Mouse (Mus musculus) ZHBTc4 (cell line): ENCODE measurements around the gene Cbarp.

Experiments
- DNase-seq: peaks from one replicate; pipeline ENCODE4 v3.0.0-alpha.2; 2011; ENCODE audit warnings: low read depth, low spot score

Gene Cbarp

DNA sequence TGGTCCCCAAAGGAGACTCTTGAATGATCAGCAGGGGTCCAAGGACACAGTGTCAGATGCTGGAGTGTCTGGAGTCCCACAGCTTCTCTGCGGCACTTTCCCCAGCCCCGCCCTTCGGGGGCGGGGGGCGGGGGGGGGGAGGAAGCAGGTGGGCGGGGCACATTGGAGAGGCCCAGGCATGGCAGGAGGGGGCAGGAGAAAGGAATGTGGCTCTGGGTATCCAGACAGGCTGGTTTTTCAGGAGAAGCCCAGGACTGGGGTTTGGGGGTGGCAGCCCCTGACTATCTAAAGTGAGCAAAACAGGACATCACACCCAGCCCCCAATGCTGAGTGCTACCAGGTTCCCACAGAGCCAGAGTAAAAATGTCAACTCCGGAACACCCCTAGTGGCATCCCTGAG is 43.4 kb downstream of the Cbarp start:
- DNase-seq: peak; percentile 53

DNA sequence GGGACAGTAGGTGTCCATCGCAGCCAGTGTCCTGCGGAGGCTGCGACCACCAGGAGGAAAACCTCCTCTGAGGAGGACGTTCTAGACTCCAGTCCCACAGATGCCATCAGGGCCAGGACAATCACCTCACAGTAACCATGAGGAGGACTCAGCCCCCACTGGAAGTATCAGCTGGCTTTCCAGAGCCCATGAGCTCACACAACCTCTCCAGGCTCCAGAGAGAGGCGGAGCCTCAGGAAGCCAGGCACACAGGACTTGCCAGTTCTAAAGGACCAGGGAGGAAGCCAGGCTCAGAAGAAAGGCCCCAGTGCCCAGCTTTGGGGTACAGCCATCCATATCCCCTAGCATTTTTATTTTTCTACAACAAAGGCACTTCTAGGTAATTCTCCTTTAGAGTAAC is 45.1 kb downstream of the Cbarp start:
- DNase-seq: no peak

DNA sequence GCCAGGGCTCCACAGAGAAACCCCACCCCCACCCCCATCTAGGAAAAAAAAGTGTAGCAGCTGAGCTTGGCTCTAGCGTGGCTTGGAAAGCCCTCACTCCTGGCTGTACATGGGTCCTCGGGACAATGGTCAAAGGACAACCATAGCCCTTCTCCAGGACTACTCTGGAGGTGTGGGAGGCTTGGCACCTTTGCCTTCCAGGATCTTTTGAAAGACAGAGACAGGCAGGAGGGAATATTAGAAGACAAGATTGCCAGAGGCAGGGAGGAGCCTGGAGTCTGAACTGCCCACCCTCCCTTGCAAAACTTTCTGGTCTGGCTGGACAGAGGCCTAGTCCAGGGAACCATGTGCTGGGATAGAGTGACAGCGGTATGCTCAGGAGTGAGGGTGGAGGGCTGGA is 46.0 kb downstream of the Cbarp start:
- DNase-seq: no peak

DNA sequence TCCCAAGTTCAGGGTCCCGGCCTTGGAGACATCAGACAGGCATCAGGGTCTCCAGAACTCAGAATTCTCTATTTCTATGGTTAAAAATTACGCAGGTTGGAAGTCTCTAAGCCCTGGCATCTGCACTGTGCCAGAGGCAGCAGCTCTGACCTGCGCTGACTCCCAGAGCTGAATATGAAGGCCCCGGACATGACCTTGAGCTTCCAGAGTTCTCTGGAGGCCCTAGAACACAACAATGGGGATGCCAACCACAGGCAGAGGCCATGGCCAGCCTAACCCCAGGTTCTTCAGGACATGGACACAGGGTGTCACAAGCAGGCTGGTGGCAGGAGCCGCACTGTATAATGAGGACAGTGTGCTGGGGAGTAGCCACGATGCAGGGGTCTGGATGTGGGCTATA is 46.5 kb downstream of the Cbarp start:
- no peak for DNase-seq

DNA sequence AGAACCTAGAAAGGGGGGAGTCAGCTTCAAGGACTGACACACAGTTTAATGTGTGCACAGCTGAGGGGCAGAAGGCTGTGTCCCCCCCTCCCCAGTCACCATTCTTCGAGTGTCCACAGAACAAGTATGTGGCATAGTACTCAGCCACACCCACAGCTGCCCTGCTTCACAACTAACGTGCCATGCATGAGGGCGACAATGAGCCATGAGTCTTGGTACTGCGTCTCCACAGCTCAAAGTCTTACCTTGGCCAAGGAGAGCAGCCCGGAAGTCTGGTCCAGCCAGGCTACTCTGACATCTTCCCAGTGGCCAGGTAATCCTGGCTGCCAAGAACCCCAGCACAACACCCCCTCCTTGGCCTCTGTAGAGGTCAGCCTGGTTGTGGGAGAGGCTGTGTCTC is 47.9 kb downstream of the Cbarp start:
- no peak for DNase-seq

DNA sequence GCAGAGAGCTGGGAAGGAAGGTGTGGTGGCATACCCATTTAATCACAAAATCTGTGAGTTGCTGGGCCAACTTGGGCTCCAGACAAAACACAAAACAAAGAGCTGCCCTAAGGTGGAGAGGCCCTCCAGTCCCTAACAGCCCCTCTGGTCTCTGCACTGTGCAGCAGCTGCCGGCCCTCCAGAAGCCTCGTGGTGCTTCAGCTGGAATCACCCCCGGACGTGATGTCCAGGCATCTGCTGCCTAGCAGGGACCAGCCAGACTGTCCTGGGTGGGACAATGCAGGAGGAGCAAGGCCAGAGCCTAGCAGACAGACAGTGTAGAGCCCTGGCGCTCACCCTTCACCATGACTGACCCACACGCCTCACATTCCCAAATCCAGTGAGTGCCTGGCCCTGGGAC is 49.1 kb downstream of the Cbarp start:
- DNase-seq: no peak

DNA sequence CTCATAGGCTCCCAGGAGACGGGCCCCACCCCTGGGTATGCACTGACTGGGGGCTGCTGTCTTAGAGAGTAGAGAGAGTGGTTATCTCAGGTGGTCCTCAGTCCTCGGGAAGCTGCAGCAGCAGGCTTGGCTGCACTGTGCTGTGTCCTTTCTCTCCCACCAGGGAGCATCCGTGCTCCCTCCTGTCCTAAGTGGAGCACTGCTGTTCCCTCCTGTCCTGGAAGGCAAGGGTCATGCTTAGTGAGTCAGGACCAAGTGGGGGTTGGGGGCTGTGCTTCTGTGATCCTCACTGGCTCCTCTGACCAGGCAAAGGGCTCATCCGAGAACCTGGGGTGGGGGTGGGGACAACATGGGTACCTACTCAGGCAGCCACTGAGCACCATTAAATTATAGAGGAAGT is 51.5 kb downstream of the Cbarp start:
- DNase-seq: peak; percentile 38

DNA sequence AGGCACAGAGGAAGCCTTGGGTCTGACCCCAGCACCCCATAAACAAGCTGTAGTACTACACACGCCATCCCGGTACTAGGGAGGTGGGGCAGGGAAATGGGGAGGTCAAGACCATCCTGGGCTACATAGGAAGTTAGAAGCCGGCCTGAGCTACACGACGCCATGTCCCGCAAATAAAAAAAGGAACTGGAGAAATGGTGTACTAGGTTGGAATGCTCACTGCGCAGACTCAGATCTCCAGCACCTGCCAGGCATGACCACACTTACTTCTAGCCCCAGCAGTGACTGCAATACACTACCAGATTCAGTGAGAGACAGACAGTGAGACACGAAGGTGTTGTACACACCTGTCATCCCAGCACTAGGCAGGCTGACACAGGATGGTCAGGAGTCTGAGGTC is 53.2 kb downstream of the Cbarp start:
- DNase-seq: no peak

DNA sequence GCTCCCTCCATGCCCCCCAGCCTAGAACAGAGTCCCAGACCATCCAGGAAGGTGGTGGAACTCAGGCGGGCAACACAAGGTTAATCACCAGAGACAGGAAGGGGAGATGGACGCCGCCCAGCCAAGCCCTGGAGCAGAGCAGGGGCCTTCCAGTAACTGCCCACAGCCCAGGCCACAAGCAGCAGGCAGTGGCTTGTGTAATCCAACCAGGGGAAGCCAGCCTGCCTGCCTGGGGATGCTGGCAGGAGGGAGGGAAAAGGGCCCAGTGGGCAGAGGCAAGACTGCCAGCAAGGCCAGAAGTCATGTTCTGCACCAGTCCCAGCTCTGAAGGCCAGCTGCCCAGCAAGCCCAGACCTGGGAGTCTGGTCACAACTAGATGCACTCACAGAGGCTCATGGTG is 53.8 kb downstream of the Cbarp start:
- no peak for DNase-seq

DNA sequence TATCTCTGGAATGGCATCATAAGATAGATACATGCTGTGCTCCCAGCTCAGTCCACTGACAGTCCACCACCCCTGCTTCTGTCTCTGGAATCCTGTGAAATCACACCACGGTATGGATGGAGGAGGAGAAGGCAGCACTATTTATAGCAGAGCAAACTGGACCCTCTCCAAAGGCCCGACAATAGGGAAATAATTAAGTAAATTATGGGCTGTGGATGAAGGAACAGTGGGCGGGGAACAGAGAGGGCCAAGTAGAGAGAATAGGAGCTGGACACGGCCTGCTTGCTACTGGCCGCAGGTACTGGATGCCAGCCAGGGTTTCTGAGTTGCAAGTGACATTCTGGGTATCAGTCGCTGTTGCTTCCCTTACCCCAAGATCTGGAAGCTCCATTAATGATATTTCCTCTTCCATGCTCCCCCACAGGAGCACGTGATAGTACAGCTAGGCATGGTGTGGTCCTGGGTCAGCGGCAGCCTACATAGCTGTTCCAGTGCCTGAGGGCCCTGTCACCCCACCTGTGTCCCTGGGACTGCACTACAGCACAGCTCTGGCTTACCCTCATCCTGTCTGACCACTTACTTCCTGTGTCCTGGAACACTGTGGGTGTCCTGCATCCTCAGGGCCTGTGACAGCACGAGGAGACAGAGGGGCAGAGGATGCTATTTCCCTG is 55.7 kb downstream of the Cbarp start:
- no peak for DNase-seq

DNA sequence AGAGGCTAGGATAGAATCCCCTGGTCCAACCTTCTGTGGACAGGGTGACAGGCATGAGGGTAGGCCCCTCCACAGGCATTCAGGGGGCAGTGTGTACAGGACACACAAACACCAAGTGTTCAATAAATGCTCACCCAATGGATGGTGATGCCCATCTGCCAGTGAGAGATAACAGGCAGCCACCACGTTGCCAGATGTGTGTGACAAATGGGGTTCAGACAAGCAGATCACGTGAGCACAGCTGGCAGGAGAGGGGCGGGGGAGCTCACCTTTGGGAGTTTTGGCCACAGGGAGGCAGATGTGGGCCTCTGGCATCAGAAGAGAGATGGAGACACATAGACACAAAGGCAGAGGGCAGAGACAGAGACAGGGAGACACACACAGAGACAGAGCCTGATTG is 59.6 kb downstream of the Cbarp start:
- DNase-seq: no peak
